Mouse (Mus musculus): ENCODE results near the gene Olfr721-ps1.

Gene Olfr721-ps1

GRCm38 (mm10) chr14:14400998-14401397 lies at the start of gene Olfr721-ps1:
Gene Olfr721-ps1 (plus strand): TSS chr14:14401298.
- DNase-seq (ENCODE audit: low spot score) = no peak

DNA sequence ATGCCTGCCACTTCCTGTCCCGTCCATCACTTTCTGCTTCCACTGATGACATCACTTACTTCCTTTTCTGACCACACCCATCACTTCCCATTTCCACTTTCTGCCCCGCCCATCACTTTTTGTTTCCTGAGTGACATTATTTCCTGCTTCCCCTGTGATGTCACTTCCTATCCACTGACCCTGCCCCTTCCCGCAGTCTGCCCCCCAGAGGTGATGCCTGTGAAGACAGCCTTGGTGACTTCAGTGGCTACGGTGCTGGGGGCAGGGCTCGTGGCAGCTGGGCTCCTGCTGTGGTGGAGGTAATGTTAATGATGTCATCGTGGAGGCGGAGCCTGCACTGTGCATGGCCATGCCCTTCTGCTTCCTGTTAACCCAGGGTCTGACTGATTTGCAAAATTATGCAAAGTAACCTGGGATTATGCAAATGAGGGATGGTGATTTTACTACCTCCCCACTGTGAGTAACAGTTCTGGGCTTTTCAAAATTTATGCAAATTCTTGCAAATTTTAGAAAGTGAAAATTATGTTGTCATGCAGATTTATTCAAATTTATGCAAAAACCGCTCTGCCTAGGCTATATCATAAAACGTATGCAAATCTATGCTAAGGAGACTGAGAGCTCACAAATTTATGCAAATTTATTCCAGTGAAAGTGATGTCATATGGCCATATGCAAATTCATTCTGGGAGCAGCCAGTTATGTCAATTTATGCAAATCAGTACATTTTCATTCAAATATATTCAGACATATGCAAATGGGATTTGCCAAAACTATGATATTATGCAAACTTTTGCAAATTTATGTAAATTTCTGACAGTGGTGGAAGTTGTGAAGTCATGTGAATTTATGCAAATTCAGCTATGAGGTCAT lies 49.1 kb upstream of the Olfr721-ps1 start:
- peak; percentile 4 for DNase-seq (ENCODE audit: low spot score)

GRCm38 (mm10) chr14:14352606-14353005 lies 48.5 kb upstream of the Olfr721-ps1 start:
- peak; percentile 40 for DNase-seq (ENCODE audit: low spot score)

DNA sequence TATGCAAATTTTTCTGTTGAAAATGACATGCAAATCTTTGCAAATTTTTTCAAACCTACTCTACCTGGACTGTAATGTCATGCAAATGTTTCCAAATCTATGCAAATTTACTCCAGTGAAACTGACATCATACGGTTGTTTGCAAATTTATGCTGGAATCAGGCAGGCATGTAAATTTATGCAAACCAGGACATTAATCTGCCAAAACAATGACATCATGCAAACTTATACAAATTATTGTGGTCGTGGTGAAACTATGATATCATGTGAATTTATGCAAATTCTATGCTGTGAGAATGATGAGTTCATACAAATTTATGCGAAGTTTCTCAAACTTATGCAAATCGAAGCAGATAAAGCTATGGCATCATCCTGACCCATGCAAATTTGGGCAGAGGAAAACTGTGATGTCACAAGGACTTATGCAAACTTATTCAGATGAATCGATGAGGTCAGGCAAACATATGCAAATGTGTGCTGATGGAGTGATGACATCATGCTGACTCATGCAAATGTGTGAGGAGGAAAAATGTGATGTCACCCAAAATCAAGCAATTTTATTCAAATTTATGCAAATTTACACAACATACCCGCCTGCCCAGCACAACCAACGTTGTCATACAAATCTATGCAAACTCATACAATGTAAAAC lies 47.9 kb upstream of the Olfr721-ps1 start:
- DNase-seq (ENCODE audit: low spot score) = peak; percentile 41

DNA sequence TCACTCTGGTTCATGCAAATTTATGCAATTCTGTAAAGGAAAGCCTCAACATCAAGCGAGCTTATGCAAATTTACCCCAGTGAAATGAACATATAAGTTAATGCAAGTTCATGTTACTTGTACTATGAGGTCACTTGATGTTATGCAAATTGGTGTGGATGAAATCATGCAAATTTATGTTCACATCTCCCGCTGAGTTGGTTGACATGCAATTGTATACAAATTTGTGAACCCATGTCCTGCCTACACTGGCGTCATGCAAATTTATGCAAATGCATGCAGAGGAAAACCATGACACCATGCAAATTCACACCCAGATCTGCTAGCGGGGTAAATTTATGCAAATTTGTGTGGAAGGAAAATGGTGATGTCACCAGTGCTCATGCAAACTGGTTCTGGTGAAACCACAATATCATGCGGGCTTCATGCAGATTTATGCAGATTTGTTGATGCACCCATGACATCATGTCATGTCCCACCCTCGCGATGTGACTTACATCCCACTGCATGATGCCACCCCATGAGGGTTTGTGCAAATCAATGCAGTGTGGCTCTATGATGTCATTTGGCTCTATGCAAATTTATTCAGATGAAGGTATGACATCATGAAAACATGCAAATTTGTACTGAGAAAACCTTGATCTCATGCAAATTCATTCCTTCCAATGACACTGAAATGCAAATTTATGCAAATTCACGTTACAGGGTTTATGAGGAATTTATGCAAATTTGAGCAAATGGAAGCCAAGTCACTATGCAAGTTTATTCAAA lies 47.2 kb upstream of the Olfr721-ps1 start:
- peak; percentile 7 for DNase-seq (ENCODE audit: low spot score)

GRCm38 (mm10) chr14:14354511-14355359 lies 46.4 kb upstream of the Olfr721-ps1 start:
- peak; percentile 3 for DNase-seq (ENCODE audit: low spot score)

DNA sequence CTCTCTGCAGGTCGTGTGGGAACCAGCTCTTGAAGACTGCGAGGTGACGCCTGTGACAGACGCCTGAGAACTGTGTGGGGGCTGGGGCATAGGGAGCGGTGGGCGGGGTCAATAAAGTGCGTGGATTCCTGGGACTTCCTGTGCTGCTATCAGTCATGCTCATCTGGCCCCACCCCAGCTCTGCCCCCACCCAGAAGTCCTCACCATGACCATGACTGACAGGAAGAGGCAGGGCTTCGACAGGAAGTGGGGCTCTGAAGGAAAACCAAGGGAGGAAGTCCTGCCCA lies 45.8 kb upstream of the Olfr721-ps1 start:
- no peak for DNase-seq (ENCODE audit: low spot score)

- no peak for DNase-seq (ENCODE audit: low spot score)
Observed at GRCm38 (mm10) chr14:14395535-14395934, 5.6 kb upstream of the Olfr721-ps1 start.

DNA sequence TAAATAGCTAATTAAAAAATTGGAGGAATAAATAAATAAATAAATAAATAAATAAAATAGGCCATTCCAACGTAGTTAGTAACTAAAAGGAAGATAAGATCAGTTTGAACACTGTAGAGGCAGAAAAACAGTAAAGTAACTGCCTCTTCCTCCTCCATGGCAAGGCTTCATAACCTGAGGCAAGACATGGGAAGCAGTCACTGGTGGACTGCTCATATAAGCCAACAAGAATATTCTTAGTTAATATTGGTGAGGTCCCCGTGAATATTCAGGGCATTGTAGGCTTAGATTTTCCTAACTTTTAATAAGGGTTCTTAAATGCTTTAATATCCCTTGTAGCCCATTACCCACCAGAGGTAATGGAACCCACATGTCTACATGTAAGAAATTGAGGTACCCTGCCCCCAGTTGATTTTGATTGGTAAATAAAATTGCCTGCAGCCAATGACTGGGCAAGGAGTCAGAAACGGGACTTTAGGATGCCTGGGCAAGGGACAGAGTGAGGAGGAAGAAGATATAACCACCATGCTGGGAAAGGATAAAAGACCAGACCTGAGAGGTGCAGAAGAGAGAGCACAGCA lies 35.1 kb downstream of the Olfr721-ps1 start:
- no peak for DNase-seq (ENCODE audit: low spot score)

Data from embryo, embryonic 10 days (tissue).